Mouse (Mus musculus): ENCODE measurements at regions not wholly inside any gene's neighbourhood (a gene's known extent, or its start where the extent isn't known, plus 50 kb on each side); places are given as distances from the start of the nearest gene placed in this dataset.

DNA sequence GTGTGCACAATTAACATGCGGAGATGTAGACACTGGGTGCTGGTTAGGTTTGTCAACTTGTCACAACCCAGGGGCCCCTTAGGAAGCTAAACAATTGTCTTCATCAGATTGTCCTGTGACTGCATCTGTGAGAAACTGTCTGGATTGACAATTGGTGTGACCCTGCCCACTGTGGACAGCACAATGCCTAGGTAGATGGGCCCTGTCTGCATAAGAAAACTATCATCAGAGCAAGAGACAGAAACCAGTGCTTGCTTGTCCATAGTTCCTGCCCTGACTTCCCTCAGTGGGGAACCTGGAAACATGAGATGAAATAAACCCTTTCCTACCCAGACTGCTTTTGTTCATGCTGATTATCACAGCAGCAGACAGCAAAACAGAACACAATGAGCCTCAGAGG is 63.5 kb upstream of the Tyw5 start:
- DNase-seq (ENCODE audit: low spot score) (no peak), ATAC-seq (replicated peaks; ENCODE audit: insufficient number of reproducible peaks, low FRiP score, low TSS enrichment, low read depth) (no peak)
- Histone ChIP-seq H3K9ac (replicated peaks; ENCODE audit: low read length) (no peak overlapping the region), H3K9me3 (replicated peaks; ENCODE audit: control insufficient read depth, low read length) (no peaks in the 10 kb centered on the region), H3K27me3 (ENCODE audit: control insufficient read depth, insufficient read depth, low read length) (no peaks in the 10 kb centered on the region), H3K4me1 (ENCODE audit: control insufficient read depth, insufficient read depth, low read length) (no peaks in the 10 kb centered on the region), H3K36me3 (replicated peaks; ENCODE audit: control insufficient read depth, insufficient read depth, low read depth, low read length) (no peaks in the 10 kb centered on the region), H3K4me3 (ENCODE audit: low read depth, low read length) (no peak overlapping the region), H3K27ac (replicated peaks; ENCODE audit: low read depth, low read length) (no peak overlapping the region), H3K4me2 (ENCODE audit: low read depth, low read length) (no peak overlapping the region)
- WGBS, result 85% methylated on average over 1 of the region's 1 CpGs

DNA sequence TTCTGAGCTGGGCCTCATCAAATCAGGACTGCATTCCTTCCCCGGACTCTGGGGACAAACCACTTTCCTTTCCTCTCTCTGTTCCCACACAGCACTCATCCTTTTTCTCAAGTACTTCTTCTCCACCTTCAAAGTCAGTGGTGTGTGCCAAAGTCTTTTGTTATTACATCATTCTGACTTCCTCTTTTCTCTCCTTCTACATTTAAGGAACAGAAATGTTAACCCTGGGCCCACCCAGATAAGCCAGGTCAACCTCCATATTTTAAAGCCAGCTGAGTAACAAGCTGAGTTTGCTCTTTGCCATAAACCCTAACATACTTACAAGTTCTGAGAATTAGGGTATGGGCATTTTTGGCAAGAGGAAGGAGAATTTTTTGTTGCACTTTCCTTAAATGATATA is 65.3 kb upstream of the Tyw5 start:
- Histone ChIP-seq H3K9ac (replicated peaks; ENCODE audit: low read length) (no peak overlapping the region), H3K4me3 (ENCODE audit: low read depth, low read length) (no peak overlapping the region), H3K4me2 (ENCODE audit: low read depth, low read length) (no peak overlapping the region), H3K36me3 (replicated peaks; ENCODE audit: control insufficient read depth, insufficient read depth, low read depth, low read length) (no peaks in the 10 kb centered on the region), H3K27ac (replicated peaks; ENCODE audit: low read depth, low read length) (no peak overlapping the region), H3K4me1 (ENCODE audit: control insufficient read depth, insufficient read depth, low read length) (no peaks in the 10 kb centered on the region), H3K27me3 (ENCODE audit: control insufficient read depth, insufficient read depth, low read length) (no peaks in the 10 kb centered on the region), H3K9me3 (replicated peaks; ENCODE audit: control insufficient read depth, low read length) (no peaks in the 10 kb centered on the region)
- WGBS, result 64% methylated on average over 1 of the region's 1 CpGs
- no peak for ATAC-seq (replicated peaks; ENCODE audit: insufficient number of reproducible peaks, low FRiP score, low TSS enrichment, low read depth)
- DNase-seq (ENCODE audit: low spot score), result no peak

DNA sequence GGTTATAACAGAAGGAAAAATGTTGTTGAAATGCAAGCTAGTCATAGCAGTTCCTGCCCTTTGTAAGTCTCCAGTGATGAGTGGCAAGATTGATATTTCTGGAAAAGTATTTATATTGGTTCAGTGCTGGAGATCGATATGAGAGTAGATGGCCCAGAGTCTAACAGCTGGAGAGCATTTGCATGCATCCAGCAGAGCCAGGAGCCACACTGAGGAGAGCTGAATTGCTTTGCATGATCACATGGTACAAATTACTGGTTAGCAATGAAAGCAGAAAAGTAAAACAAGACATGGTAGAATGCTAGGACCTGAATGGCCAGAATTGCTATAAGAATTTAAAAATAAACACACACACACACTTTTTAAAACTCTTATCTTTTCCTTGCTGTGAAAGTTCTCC is 70.8 kb upstream of the Tyw5 start:
- Histone ChIP-seq H3K27ac (replicated peaks; ENCODE audit: low read depth, low read length) (no peak overlapping the region; the same call in 1 of the 2 replicates), H3K9me3 (replicated peaks; ENCODE audit: control insufficient read depth, low read length) (no peaks in the 10 kb centered on the region), H3K4me1 (ENCODE audit: control insufficient read depth, insufficient read depth, low read length) (peaks cover 3% of the 10 kb centered on the region; the same call in 1 of the 2 replicates), H3K4me2 (ENCODE audit: low read depth, low read length) (no peak overlapping the region), H3K4me3 (ENCODE audit: low read depth, low read length) (no peak overlapping the region), H3K36me3 (replicated peaks; ENCODE audit: control insufficient read depth, insufficient read depth, low read depth, low read length) (no peaks in the 10 kb centered on the region), H3K9ac (replicated peaks; ENCODE audit: low read length) (no peak overlapping the region), H3K27me3 (ENCODE audit: control insufficient read depth, insufficient read depth, low read length) (no peaks in the 10 kb centered on the region)
- ATAC-seq (replicated peaks; ENCODE audit: insufficient number of reproducible peaks, low FRiP score, low TSS enrichment, low read depth) (no peak), DNase-seq (ENCODE audit: low spot score) (peak; percentile 71)
- WGBS, result 18% methylated on average over 1 of the region's 1 CpGs

DNA sequence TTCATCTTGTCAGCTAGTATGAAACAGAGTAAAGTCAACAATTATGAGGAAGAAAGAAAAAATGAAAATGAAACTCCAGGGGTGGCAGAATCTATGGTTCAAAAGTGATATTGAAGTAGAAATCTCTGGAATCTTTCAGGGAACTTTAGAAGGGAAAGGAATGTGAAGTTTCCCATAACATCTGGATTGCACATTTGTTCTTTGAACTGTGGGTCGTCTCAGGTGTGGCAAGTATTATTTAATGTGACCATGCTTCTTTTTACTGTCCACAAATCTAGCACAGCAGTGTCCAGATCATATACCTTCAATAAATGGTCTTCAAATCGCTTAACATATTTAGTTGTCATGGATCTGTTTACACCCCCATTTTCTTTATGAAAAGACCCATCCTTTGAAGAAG is 71.2 kb upstream of the Tyw5 start:
- 45% methylated on average over 2 of the region's 2 CpGs for WGBS
- peak; percentile 57 for DNase-seq (ENCODE audit: low spot score)
- H3K36me3 ChIP-seq (replicated peaks; ENCODE audit: control insufficient read depth, insufficient read depth, low read depth, low read length), result no peaks in the 10 kb centered on the region
- no peaks in the 10 kb centered on the region for H3K27me3 ChIP-seq (ENCODE audit: control insufficient read depth, insufficient read depth, low read length)
- H3K9me3 ChIP-seq (replicated peaks; ENCODE audit: control insufficient read depth, low read length), result no peaks in the 10 kb centered on the region
- peaks cover 3% of the 10 kb centered on the region; the same call in 1 of the 2 replicates for H3K4me1 ChIP-seq (ENCODE audit: control insufficient read depth, insufficient read depth, low read length)
- H3K4me3 ChIP-seq (ENCODE audit: low read depth, low read length), result no peak overlapping the region
- no peak overlapping the region for H3K27ac ChIP-seq (replicated peaks; ENCODE audit: low read depth, low read length)
- no peak overlapping the region for H3K9ac ChIP-seq (replicated peaks; ENCODE audit: low read length)
- no peak overlapping the region for H3K4me2 ChIP-seq (ENCODE audit: low read depth, low read length)
- ATAC-seq (replicated peaks; ENCODE audit: insufficient number of reproducible peaks, low FRiP score, low TSS enrichment, low read depth), result no peak

DNA sequence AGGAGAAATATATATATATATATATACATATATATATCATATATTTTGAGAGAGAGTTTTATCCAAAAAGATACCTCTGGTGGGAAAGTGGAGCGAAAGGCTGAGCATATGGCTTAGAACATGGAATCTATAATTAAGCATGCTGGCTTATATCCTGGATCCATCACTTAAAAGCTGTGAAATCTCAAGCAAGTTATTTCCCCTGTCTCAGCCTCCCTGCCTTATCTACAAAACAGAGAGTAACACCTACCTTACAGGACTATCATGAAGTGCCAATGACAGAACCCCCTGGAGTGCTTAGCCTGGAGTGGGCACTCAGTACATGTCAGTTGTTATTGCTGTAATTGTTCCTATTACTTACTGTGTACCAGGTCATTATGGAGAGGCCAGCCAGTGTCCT is 71.9 kb upstream of the Tyw5 start:
- H3K9me3 ChIP-seq (replicated peaks; ENCODE audit: control insufficient read depth, low read length), result no peaks in the 10 kb centered on the region
- H3K9ac ChIP-seq (replicated peaks; ENCODE audit: low read length), result no peak overlapping the region
- ATAC-seq (replicated peaks; ENCODE audit: insufficient number of reproducible peaks, low FRiP score, low TSS enrichment, low read depth) (no peak), DNase-seq (ENCODE audit: low spot score) (no peak)
- no peaks in the 10 kb centered on the region for H3K36me3 ChIP-seq (replicated peaks; ENCODE audit: control insufficient read depth, insufficient read depth, low read depth, low read length)
- 90% methylated on average over 1 of the region's 1 CpGs for WGBS
- no peak overlapping the region for H3K27ac ChIP-seq (replicated peaks; ENCODE audit: low read depth, low read length)
- H3K4me2 ChIP-seq (ENCODE audit: low read depth, low read length), result no peak overlapping the region
- no peaks in the 10 kb centered on the region for H3K27me3 ChIP-seq (ENCODE audit: control insufficient read depth, insufficient read depth, low read length)
- peaks cover 3% of the 10 kb centered on the region; the same call in 1 of the 2 replicates for H3K4me1 ChIP-seq (ENCODE audit: control insufficient read depth, insufficient read depth, low read length)
- H3K4me3 ChIP-seq (ENCODE audit: low read depth, low read length), result no peak overlapping the region

DNA sequence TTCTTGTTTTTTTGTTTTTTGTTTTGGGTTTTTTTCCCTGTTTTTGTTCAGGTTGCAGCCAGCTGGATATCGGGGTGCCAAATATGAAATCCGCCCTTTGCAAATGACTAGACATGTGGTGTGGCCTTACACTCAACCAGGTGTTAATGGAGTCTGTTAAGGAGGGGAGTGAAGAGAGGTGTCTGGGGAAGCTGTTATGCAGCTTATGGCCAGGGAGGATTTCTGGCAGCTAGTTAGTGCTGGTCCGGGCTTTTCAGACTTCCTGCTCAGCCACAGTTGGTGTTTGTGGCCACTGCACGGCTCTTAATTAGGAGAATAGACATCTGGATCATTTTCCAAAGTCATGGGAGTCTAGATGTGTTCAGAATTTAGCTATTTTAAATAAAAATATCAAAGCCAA is 72.7 kb upstream of the Tyw5 start:
- 47% methylated on average over 4 of the region's 4 CpGs for WGBS
- no peaks in the 10 kb centered on the region for H3K9me3 ChIP-seq (replicated peaks; ENCODE audit: control insufficient read depth, low read length)
- no peaks in the 10 kb centered on the region for H3K36me3 ChIP-seq (replicated peaks; ENCODE audit: control insufficient read depth, insufficient read depth, low read depth, low read length)

DNA sequence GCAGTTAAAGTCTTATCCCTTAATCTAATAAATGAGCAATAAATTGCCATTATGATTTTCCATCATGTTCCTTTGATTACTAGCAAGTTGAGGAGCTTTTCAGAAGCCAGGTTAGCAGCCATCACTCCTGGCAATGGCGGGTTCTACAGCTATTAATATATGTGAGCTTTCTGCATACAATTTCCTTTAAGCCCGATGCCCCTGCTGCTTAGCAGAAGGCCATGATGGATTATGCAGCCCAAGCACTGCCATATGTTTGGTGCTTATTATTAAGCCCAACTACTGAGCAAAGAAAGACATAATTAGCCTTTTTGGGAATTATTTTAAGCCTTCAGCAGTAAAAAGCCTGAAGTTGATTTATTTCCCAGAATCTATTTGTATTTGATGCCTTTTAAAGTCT is 82.3 kb upstream of the Tyw5 start:
- Histone ChIP-seq H3K27ac (replicated peaks; ENCODE audit: low read depth, low read length) (no peak overlapping the region), H3K4me3 (ENCODE audit: low read depth, low read length) (no peak overlapping the region), H3K36me3 (replicated peaks; ENCODE audit: control insufficient read depth, insufficient read depth, low read depth, low read length) (no peaks in the 10 kb centered on the region), H3K4me1 (ENCODE audit: control insufficient read depth, insufficient read depth, low read length) (no peaks in the 10 kb centered on the region), H3K4me2 (ENCODE audit: low read depth, low read length) (no peak overlapping the region), H3K9ac (replicated peaks; ENCODE audit: low read length) (no peak overlapping the region), H3K9me3 (replicated peaks; ENCODE audit: control insufficient read depth, low read length) (no peaks in the 10 kb centered on the region), H3K27me3 (ENCODE audit: control insufficient read depth, insufficient read depth, low read length) (no peaks in the 10 kb centered on the region)
- WGBS, result 74% methylated on average over 2 of the region's 2 CpGs
- DNase-seq (ENCODE audit: low spot score), result no peak
- ATAC-seq (replicated peaks; ENCODE audit: insufficient number of reproducible peaks, low FRiP score, low TSS enrichment, low read depth), result no peak

More for the DNA sequence above, 72.7 kb upstream of the Tyw5 start:
- DNase-seq (ENCODE audit: low spot score) (no peak), ATAC-seq (replicated peaks; ENCODE audit: insufficient number of reproducible peaks, low FRiP score, low TSS enrichment, low read depth) (no peak)
- no peak overlapping the region for H3K9ac ChIP-seq (replicated peaks; ENCODE audit: low read length)
- H3K4me1 ChIP-seq (ENCODE audit: control insufficient read depth, insufficient read depth, low read length), result peaks cover 3% of the 10 kb centered on the region; the same call in 1 of the 2 replicates
- no peak overlapping the region for H3K4me3 ChIP-seq (ENCODE audit: low read depth, low read length)
- H3K27me3 ChIP-seq (ENCODE audit: control insufficient read depth, insufficient read depth, low read length), result no peaks in the 10 kb centered on the region
- no peak overlapping the region for H3K27ac ChIP-seq (replicated peaks; ENCODE audit: low read depth, low read length)
- no peak overlapping the region for H3K4me2 ChIP-seq (ENCODE audit: low read depth, low read length)

DNA sequence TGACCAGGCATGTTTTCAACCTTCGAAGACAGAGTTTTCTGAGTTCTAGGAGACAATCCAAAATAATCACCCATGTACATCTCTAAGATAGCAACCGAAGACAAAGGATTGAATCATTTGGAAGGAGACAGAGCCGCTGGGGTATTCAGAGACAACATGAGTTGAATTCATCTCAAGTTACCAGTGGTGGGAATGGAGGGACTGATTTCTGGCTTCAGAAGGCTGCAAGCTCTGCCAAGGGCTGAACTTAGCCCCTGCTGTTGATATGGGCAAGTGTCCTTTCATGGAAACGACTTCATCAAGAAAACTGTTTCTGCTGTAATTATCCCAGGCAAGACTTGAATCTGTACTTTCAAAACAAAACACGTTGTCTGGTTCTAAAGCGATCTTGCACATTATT is 82.7 kb upstream of the Tyw5 start:
- DNase-seq (ENCODE audit: low spot score) (no peak), ATAC-seq (replicated peaks; ENCODE audit: insufficient number of reproducible peaks, low FRiP score, low TSS enrichment, low read depth) (no peak)
- WGBS, result 67% methylated on average over 6 of the region's 6 CpGs
- no peaks in the 10 kb centered on the region for H3K4me1 ChIP-seq (ENCODE audit: control insufficient read depth, insufficient read depth, low read length)
- H3K27ac ChIP-seq (replicated peaks; ENCODE audit: low read depth, low read length), result no peak overlapping the region
- no peak overlapping the region for H3K4me2 ChIP-seq (ENCODE audit: low read depth, low read length)
- H3K9ac ChIP-seq (replicated peaks; ENCODE audit: low read length), result no peak overlapping the region
- no peaks in the 10 kb centered on the region for H3K36me3 ChIP-seq (replicated peaks; ENCODE audit: control insufficient read depth, insufficient read depth, low read depth, low read length)
- H3K9me3 ChIP-seq (replicated peaks; ENCODE audit: control insufficient read depth, low read length), result no peaks in the 10 kb centered on the region
- no peaks in the 10 kb centered on the region for H3K27me3 ChIP-seq (ENCODE audit: control insufficient read depth, insufficient read depth, low read length)
- H3K4me3 ChIP-seq (ENCODE audit: low read depth, low read length), result no peak overlapping the region

All from embryonic facial prominence, embryonic 11.5 days (tissue).